Mouse (Mus musculus) layer of hippocampus, adult 18-20 months (tissue): ENCODE results near the gene Gsdma3. TPM values are rescaled to one million over a fixed set of nuclear protein-coding genes. Genes with fewer than 3 reads are reported as not detected.
"Not testable (repeated sequence)": the region's sequence is repeated elsewhere in the genome, so short reads cannot be mapped to it uniquely, and the experiment has no call there.

Experiments
- DNase-seq, 2 experiments: peaks; one replicate each; pipeline ENCODE4 v3.0.0; 2022; ENCODE audit warnings: low spot score in 2 of 2
- total RNA-seq, 2 experiments: library from RNA; stranded (reverse); gene quantifications; 2 replicates each; pipeline ENCODE4 v1.2.3; 2021

Gene Gsdma3
- total RNA-seq, 2 experiments from 2014 or later, result not detected

- DNase-seq, result no peak
Measured at GRCm38 (mm10) chr11:98664091-98664490, 37.9 kb downstream of the Gsdma3 start, which contains the start of gene Gsdma. Gsdma (plus strand) TSS chr11:98664351.

GRCm38 (mm10) chr11:98668984-98669383, 42.8 kb downstream of the Gsdma3 start:
- DNase-seq, result no peak

- no peak for DNase-seq
Measured at GRCm38 (mm10) chr11:98671284-98671815, 45.2 kb downstream of the Gsdma3 start.

- no peak for DNase-seq
Measured at GRCm38 (mm10) chr11:98671857-98672256, 45.7 kb downstream of the Gsdma3 start.

- no peak for DNase-seq
Measured at GRCm38 (mm10) chr11:98672482-98672881, 46.3 kb downstream of the Gsdma3 start.

- DNase-seq, result peak in 1 of 2 experiments; percentile 70
Measured at GRCm38 (mm10) chr11:98673136-98673535, 47.0 kb downstream of the Gsdma3 start.

- no peak for DNase-seq
Measured at GRCm38 (mm10) chr11:98675829-98676363, 49.7 kb downstream of the Gsdma3 start.

- no peak for DNase-seq
Measured at GRCm38 (mm10) chr11:98680023-98680422, 53.9 kb downstream of the Gsdma3 start.

- not testable (repeated sequence) for DNase-seq
Measured at GRCm38 (mm10) chr11:98680595-98680994, 54.4 kb downstream of the Gsdma3 start.

- DNase-seq, result no peak
Measured at GRCm38 (mm10) chr11:98681186-98681585, 55.0 kb downstream of the Gsdma3 start.

GRCm38 (mm10) chr11:98681786-98682745, 55.9 kb downstream of the Gsdma3 start, which contains the start of gene Psmd3:
Psmd3 (plus strand) TSS chr11:98682554.
- DNase-seq, result peak; percentile 97 to 98

GRCm38 (mm10) chr11:98682811-98683210, 56.7 kb downstream of the Gsdma3 start:
- DNase-seq, result no peak

GRCm38 (mm10) chr11:98685642-98686041, 59.5 kb downstream of the Gsdma3 start:
- no peak for DNase-seq

GRCm38 (mm10) chr11:98686976-98687375, 60.8 kb downstream of the Gsdma3 start:
- DNase-seq, result no peak

Other genes starting within 250 kb of the Gsdma3 start
- under 1 TPM; 0.92 to 0.96 TPM for gene Tcap, start 242.5 kb upstream of the Gsdma3 start, total RNA-seq
- under 1 TPM in 1 of 2 experiments, not detected in 1; 0.37 TPM for gene Pnmt, start 239.9 kb upstream of the Gsdma3 start, total RNA-seq
- gene Pgap3, start 225.9 kb upstream of the Gsdma3 start, total RNA-seq, result 1 to 10 TPM; 8.7 to 9.1 TPM
- gene Erbb2, start 213.9 kb upstream of the Gsdma3 start, total RNA-seq, result 1 to 10 TPM; 1.4 to 1.9 TPM
- 10 to 100 TPM; 83.0 to 95.4 TPM for gene Mien1, start 187.4 kb upstream of the Gsdma3 start, total RNA-seq
- gene Grb7, start 180.0 kb upstream of the Gsdma3 start, total RNA-seq, result 1 to 10 TPM; 1.2 to 2.1 TPM
- gene Ikzf3, start 80.3 kb upstream of the Gsdma3 start, total RNA-seq, result not detected
- not detected for gene Zpbp2, start 75.3 kb upstream of the Gsdma3 start, total RNA-seq
- gene Ormdl3, start 39.0 kb upstream of the Gsdma3 start, total RNA-seq, result 10 to 100 TPM; 59.2 to 60.6 TPM
- not detected for gene Lrrc3c, start 28.1 kb upstream of the Gsdma3 start, total RNA-seq
- gene Gm12355, start 699 bp upstream of the Gsdma3 start, total RNA-seq, result 10 to 100 TPM; 11.6 to 11.8 TPM
- not detected for gene Gsdma2, start 20.4 kb downstream of the Gsdma3 start, total RNA-seq
- not detected for gene Gsdma, start 38.0 kb downstream of the Gsdma3 start, total RNA-seq
- 100 to 1,000 TPM; 126 to 131 TPM for gene Psmd3, start 56.2 kb downstream of the Gsdma3 start, total RNA-seq
- gene Csf3, start 74.9 kb downstream of the Gsdma3 start, total RNA-seq, result not detected
- gene Med24, start 103.1 kb downstream of the Gsdma3 start, total RNA-seq, result 100 to 1,000 TPM; 126 TPM
- 1,000 to 10,000 TPM; 1,110 to 1,111 TPM for gene Thra, start 114.3 kb downstream of the Gsdma3 start, total RNA-seq
- 10 to 100 TPM; 66.6 to 84.3 TPM for gene Nr1d1, start 149.0 kb downstream of the Gsdma3 start, total RNA-seq
- gene Msl1, start 169.2 kb downstream of the Gsdma3 start, total RNA-seq, result 100 to 1,000 TPM; 178 to 183 TPM
- 10 to 100 TPM; 57.0 to 58.4 TPM for gene Casc3, start 178.5 kb downstream of the Gsdma3 start, total RNA-seq
- 100 to 1,000 TPM; 196 to 203 TPM for gene Rapgefl1, start 210.4 kb downstream of the Gsdma3 start, total RNA-seq
- 10 to 100 TPM; 75.9 to 80.7 TPM for gene Wipf2, start 237.3 kb downstream of the Gsdma3 start, total RNA-seq